Mouse (Mus musculus): Measurements from ENCODE around the gene Hist1h2ab. TPM values are rescaled to one million over a fixed set of nuclear protein-coding genes. Genes with fewer than 3 reads are reported as not detected.
"Not testable (repeated sequence)": the region's sequence is repeated elsewhere in the genome, so short reads cannot be mapped to it uniquely, and the experiment has no call there.

The Hist1h2ab gene
- polyA plus RNA-seq, 1 experiment from 2014 or later = 60.6 TPM

DNA sequence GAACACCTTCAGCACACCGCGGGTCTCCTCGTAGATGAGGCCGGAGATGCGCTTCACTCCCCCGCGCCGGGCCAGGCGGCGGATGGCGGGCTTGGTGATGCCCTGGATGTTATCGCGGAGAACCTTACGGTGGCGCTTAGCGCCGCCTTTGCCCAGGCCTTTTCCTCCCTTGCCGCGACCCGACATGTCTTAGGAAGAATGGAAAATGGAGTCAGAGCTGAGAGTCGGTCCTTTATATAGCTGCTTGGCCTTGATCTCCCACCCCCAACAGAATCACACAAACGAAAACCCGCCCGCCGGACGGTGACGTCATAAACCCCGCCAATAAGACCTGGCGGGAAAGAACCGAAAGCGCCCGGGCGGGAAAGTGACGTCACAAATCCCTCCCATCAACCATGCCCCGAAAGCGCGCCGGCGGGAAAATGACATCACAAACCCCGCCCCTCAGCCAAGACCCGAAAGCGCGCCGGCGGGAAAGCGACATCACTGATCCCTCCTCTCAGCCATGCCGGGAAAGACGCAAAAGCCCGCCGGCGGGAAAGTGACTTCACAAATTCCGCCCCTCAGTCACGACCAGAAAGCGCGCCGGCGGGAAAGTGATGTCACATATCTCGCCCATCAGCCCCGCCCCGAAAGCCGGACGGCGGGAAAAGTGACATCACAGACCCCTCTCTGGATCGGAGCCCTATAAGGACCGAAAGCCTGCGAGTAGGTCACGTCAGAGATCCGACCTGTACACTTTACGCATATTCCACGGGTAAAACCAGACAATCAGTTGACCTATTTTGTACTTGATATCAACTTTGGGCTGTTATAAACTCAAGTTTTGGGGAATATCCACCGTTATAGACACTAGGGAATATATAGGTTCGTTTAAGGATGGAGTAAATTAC lies 10.3 kb downstream of the Hist1h2ab start, which contains the start of gene Hist1h4a:
Gene Hist1h4a, minus strand, starts transcription at position 259 of the 893 bp plus-strand sequence.
- peak within 1 kb of the TSS; percentile 59 for H3K4me3 ChIP-seq
- H3K27ac ChIP-seq = peak within 1 kb of the TSS; percentile 92
- H3K36me3 ChIP-seq = no peaks in the 10 kb centered on the region
- WGBS = under 1% methylated on average over 61 of the region's 72 CpGs
- DNase-seq (ENCODE audit: low spot score) = peak; percentile 100
- H3K4me1 ChIP-seq = peaks cover 35% of the 10 kb centered on the region
- H3K27me3 ChIP-seq (ENCODE audit: low read depth, poor library complexity, severe bottlenecking) = no peaks in the 10 kb centered on the region
- no peaks in the 10 kb centered on the region for H3K9me3 ChIP-seq (replicated peaks)

DNA sequence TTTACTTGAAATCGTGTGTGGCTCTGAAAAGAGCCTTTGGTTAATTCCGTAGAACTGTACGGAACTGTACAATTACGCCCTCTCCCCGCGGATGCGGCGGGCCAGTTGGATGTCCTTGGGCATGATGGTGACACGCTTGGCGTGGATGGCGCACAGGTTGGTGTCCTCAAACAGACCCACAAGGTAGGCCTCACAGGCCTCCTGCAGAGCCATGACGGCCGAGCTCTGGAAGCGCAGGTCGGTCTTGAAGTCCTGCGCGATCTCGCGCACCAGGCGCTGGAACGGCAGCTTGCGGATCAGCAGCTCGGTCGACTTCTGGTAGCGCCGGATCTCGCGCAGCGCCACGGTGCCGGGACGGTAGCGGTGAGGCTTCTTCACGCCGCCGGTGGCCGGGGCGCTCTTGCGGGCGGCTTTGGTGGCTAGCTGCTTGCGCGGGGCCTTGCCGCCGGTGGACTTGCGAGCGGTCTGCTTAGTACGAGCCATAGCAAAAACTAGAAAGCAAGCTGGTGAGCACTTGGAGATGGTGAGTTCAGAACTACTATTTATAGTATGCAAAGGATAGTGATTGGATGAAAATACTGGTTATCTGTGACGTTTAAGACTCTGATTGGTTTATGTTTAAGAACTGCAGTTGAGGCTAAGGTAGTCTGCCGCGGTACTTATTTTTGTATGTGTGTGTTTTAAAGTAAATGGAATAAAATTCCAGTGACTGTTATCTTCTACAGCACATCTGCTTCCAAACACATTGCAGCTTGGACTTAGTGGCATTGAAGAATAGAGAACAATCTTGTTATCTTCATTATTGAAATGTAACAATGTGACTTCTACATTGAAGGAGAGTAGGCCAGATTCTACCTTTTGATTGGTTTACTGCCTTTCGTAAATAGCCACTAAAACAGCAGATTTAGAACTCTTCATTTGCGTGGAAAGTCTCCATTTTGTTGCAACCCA lies 11.2 kb downstream of the Hist1h2ab start, which contains the start of gene Hist1h3a:
Gene Hist1h3a, minus strand, starts transcription at position 516 of the 951 bp plus-strand sequence.
- peak within 1 kb of the TSS; percentile 59 for H3K4me3 ChIP-seq
- not testable (repeated sequence) for H3K27me3 ChIP-seq (ENCODE audit: low read depth, poor library complexity, severe bottlenecking); H3K36me3 ChIP-seq; H3K9me3 ChIP-seq (replicated peaks)
- H3K27ac ChIP-seq = peak within 1 kb of the TSS; percentile 92
- DNase-seq (ENCODE audit: low spot score) = peak; percentile 68
- under 1% methylated on average over 34 of the region's 52 CpGs for WGBS
- peaks cover 35% of the 10 kb centered on the region for H3K4me1 ChIP-seq

DNA sequence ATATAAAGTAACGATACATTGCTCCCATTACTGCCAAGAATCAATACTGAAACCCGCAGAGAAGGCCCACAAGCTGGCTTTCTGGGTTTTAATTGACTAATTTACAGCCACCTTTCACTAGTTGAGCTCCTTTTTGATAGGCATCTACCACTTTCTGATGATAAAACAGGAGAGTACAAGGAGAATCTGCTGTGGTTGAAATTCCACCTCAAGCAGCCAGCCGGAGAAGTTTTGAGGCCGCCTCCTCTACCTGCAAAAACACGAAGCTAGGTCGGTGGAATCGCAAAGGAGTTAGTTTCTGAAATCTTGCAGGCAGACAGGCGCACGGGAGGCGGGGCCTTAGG lies 12.3 kb downstream of the Hist1h2ab start:
- Histone ChIP-seq H3K27me3 (ENCODE audit: low read depth, poor library complexity, severe bottlenecking) (no peaks in the 10 kb centered on the region), H3K27ac (peak overlapping the region; percentile 92), H3K4me1 (peaks cover 31% of the 10 kb centered on the region), H3K4me3 (peak overlapping the region; percentile 59), H3K9me3 (replicated peaks) (no peaks in the 10 kb centered on the region), H3K36me3 (no peaks in the 10 kb centered on the region)
- no peak for DNase-seq (ENCODE audit: low spot score)
- 1% methylated on average over 10 of the region's 10 CpGs for WGBS

DNA sequence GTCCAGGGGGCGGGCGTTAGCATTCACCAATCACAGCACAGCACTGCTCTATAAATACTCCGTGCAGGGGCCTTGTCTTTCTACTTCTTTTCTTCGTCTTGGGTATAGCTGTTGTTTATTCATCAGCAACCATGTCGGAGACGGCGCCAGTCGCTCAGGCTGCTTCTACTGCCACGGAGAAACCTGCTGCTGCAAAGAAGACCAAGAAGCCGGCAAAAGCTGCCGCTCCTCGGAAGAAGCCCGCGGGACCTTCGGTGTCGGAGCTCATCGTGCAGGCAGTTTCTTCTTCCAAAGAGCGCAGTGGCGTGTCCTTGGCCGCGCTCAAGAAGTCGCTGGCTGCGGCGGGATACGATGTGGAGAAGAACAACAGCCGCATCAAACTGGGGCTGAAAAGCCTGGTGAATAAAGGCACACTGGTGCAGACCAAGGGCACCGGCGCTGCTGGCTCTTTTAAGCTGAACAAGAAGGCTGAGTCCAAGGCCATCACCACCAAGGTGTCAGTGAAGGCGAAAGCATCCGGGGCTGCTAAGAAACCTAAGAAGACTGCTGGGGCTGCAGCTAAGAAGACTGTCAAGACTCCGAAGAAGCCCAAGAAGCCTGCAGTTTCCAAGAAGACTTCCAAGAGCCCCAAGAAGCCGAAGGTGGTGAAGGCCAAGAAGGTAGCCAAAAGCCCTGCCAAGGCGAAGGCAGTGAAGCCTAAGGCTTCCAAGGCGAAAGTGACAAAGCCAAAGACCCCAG lies 12.8 kb downstream of the Hist1h2ab start, which contains the start of gene Hist1h1a:
Gene Hist1h1a, plus strand, starts transcription at position 81 of the 738 bp plus-strand sequence.
- H3K4me3 ChIP-seq = peak within 1 kb of the TSS; percentile 59
- H3K27me3 ChIP-seq (ENCODE audit: low read depth, poor library complexity, severe bottlenecking) = no peaks in the 10 kb centered on the region
- H3K9me3 ChIP-seq (replicated peaks) = no peaks in the 10 kb centered on the region
- H3K4me1 ChIP-seq = peaks cover 31% of the 10 kb centered on the region
- peak within 1 kb of the TSS; percentile 92 for H3K27ac ChIP-seq
- no peaks in the 10 kb centered on the region for H3K36me3 ChIP-seq
- WGBS = 4% methylated on average over 34 of the region's 34 CpGs
- peak; percentile 91 for DNase-seq (ENCODE audit: low spot score)

DNA sequence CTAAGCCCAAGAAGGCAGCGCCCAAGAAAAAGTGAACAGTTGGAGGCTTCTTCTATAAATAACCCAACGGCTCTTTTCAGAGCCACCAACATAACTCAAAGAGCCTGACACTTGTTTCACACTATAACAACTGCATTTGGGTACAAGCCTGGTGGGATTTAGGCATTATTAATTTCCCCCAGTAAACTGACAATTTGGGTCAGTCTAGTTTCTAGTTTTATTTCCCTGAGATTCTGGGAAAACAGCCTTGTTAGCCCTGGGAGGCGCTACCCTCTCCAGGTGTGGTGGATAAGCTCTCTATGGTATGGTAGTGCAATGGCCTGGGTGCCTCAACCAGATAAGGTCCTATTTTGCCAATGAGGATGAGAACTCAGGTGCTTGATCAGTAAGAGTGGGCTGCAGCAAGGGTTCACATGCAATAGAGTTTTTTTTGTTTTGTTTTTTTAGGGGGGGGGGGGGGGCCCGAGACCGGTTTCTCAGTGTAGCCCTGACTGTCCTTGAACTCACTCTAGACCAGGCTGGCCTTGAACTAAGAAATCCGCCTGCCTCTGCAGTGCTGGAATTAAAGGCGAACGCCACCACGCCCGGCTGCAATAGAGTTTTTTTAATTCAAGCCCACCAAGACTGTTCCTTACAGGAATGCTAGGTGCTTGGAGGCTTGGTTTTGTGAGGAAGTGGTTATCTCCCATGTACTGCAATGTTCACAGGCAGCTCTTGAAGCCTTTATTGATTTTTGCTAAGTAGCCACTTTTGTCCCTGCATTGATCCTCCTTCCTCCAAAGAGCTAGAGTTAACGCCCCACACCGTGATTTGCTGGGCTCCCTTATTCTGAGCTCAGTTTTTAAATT lies 13.6 kb downstream of the Hist1h2ab start:
- H3K4me3 ChIP-seq = peak overlapping the region; percentile 59
- H3K9me3 ChIP-seq (replicated peaks) = no peaks in the 10 kb centered on the region
- no peaks in the 10 kb centered on the region for H3K27me3 ChIP-seq (ENCODE audit: low read depth, poor library complexity, severe bottlenecking)
- DNase-seq (ENCODE audit: low spot score) = peak; percentile 67
- H3K36me3 ChIP-seq = no peaks in the 10 kb centered on the region
- peaks cover 31% of the 10 kb centered on the region for H3K4me1 ChIP-seq
- WGBS = 38% methylated on average over 12 of the region's 12 CpGs
- H3K27ac ChIP-seq = peak overlapping the region; percentile 92

DNA sequence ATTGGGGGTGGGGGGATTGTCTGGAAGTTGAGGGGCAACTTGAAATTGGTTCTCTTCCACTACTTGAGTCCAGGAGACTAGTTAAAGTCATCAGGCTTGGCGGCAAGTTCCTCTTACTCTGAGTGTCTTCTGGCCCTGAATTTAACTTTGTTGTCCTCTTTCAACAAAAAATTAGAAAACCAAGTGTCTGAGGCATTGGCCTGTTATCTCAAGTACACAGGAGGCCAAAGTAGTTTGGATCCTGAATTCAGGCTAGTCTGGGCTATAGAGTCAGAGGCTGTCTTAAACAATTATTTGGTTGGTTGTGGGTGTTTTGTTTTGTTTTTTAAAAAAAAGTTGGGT lies 14.2 kb downstream of the Hist1h2ab start:
- peaks cover 28% of the 10 kb centered on the region for H3K4me1 ChIP-seq
- no peaks in the 10 kb centered on the region for H3K27me3 ChIP-seq (ENCODE audit: low read depth, poor library complexity, severe bottlenecking)
- H3K27ac ChIP-seq = 0 out of 2 replicates have a peak overlapping the region, but pooled peaks have one; percentile 92
- WGBS = 74% methylated on average over 1 of the region's 1 CpGs
- no peaks in the 10 kb centered on the region for H3K36me3 ChIP-seq
- H3K4me3 ChIP-seq = peak overlapping the region; percentile 59
- no peak for DNase-seq (ENCODE audit: low spot score)
- H3K9me3 ChIP-seq (replicated peaks) = no peaks in the 10 kb centered on the region

DNA sequence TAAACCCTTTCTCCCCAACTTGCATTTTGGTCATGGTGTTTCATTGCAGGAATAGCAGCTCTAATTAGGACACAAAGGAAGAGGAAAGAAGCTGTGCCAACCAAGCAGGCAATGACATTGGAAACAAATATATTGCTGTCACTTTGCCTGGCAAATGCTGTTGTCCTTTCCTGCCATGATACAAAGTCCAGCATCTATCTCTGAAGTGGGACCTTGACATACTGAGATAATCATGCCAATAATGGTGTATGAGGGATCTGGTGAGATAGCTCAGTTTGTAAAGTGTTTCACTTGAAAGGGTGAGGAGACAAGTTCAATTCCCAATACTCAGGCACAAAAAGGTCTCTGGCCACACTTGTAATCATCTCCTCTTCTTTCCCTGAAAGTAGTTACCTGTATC lies 15.8 kb downstream of the Hist1h2ab start:
- H3K9me3 ChIP-seq (replicated peaks) = no peaks in the 10 kb centered on the region
- no peak for DNase-seq (ENCODE audit: low spot score)
- H3K36me3 ChIP-seq = no peaks in the 10 kb centered on the region
- H3K4me3 ChIP-seq = no peak overlapping the region
- H3K4me1 ChIP-seq = peaks cover 27% of the 10 kb centered on the region
- H3K27ac ChIP-seq = no peak overlapping the region
- H3K27me3 ChIP-seq (ENCODE audit: low read depth, poor library complexity, severe bottlenecking) = no peaks in the 10 kb centered on the region

DNA sequence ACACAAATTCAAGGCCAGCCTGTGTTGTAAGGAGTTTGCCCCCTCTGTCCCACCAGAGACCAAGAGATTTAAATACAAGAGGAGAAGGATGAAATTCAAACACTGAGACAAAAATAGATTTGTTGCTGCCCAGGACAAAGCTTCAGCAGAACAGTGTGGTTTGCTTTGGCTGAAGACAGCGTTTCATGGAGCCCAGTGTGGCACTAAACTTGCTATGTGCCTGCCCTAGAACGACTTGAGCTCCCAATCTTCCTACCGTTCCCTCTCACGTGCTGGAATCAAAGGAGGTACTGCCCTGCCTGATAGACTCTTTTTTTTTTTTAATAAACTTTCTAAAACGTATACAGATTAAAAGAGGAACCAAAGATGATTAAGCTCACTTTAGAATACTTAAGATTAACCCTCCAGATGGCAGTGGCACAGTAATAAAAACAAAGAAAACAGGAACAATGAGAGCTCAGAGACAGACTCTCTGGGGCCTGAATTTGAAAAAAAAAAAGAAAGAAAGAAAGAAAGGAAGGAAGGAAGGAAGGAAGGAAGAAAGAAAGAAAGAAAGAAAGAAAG lies 18.0 kb downstream of the Hist1h2ab start:
- Histone ChIP-seq H3K27me3 (ENCODE audit: low read depth, poor library complexity, severe bottlenecking) (no peaks in the 10 kb centered on the region), H3K9me3 (replicated peaks) (no peaks in the 10 kb centered on the region), H3K4me1 (peaks cover 24% of the 10 kb centered on the region), H3K27ac (no peak overlapping the region), H3K4me3 (no peak overlapping the region), H3K36me3 (no peaks in the 10 kb centered on the region)
- no peak for DNase-seq (ENCODE audit: low spot score)
- WGBS = 67% methylated on average over 5 of the region's 5 CpGs

DNA sequence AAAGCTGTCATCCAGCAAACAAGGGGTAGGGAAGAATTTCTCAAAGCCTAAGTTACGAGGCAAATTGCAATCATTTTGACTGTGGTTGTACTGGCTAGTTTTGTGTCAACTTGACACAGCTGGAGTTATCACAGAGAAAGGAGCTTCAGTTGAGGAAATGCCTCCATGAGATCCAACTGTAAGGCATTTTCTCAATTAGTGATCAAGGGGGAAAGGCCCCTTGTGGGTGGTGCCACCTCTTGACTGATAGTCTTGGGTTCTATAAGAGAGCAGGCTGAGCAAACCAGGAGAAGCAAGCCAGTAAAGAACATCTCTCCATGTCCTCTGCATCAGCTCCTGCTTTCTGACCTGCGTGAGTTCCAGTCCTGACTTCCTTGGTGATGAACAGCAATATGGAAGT lies 18.7 kb downstream of the Hist1h2ab start, which contains the start of gene Trim38:
Gene Trim38, plus strand, starts transcription at position 301 of the 400 bp plus-strand sequence.
- not testable (repeated sequence) for DNase-seq (ENCODE audit: low spot score); H3K9me3 ChIP-seq (replicated peaks); H3K27me3 ChIP-seq (ENCODE audit: low read depth, poor library complexity, severe bottlenecking); H3K4me3 ChIP-seq; H3K27ac ChIP-seq; H3K36me3 ChIP-seq
- H3K4me1 ChIP-seq = peaks cover 17% of the 10 kb centered on the region
- 85% methylated on average over 2 of the region's 2 CpGs for WGBS

DNA sequence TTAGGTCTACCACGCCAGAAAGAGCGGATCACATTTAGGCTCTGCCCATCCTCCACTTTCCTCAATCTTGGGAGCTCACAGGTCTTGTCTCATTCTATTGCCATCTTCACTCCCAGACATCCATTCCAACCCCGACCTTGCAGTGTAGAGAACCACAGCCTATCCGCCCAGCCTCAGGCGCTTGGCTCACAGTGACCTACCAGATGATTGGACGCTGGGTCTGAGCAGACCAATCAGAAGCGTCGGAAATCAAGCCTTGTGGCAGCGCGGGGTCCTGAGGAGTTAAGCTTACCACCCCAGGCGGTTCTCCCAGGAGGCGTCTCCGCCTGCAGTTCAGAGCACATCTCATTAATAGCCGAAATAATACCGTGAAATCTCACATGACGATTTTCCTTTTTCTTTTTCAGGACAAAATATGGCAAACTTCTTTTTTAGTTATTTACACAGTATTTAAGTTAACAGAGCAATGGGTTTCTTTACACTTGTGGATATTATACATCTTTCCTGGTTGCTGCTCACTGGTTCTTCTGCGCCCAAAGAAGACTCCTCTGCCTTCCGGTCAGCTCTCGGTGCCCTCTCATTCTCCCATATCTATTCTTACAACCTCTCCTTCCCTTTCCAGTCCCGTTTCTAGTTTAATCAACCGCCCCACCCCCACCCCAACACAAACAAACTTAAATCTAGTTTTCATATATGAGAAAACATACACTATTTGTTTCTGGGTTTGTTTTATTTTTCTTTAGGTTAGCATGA lies 21.8 kb downstream of the Hist1h2ab start:
- no peaks in the 10 kb centered on the region for H3K36me3 ChIP-seq
- 24% methylated on average over 21 of the region's 21 CpGs for WGBS
- no peaks in the 10 kb centered on the region for H3K27me3 ChIP-seq (ENCODE audit: low read depth, poor library complexity, severe bottlenecking)
- peaks cover 12% of the 10 kb centered on the region for H3K4me1 ChIP-seq
- peak overlapping the region; percentile 50; the same call in 1 of the 2 replicates for H3K27ac ChIP-seq
- no peaks in the 10 kb centered on the region for H3K9me3 ChIP-seq (replicated peaks)
- peak; percentile 69 for DNase-seq (ENCODE audit: low spot score)
- peak overlapping the region; percentile 26 for H3K4me3 ChIP-seq

DNA sequence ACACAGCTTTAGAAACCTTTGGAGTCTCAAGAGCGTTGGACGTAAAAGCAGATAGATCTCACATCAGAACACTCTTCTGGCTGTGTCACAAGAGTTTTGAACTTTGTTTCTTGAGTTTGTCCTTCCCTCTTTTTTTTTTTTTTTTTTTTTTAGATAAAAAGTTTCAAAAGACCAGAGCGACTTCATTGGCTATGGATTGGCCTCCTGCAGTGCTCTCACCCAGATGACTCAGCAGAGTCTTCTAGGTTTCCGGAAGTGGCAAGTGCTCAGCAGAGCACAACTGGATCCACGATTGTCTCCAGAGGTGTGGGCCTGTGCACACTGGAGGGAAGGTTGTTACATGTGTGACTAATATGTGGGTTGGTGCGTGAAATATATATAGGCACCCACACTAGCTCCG lies 27.4 kb downstream of the Hist1h2ab start:
- H3K4me3 ChIP-seq = no peak overlapping the region
- H3K36me3 ChIP-seq = no peaks in the 10 kb centered on the region
- H3K9me3 ChIP-seq (replicated peaks) = no peaks in the 10 kb centered on the region
- no peak for DNase-seq (ENCODE audit: low spot score)
- H3K4me1 ChIP-seq = no peaks in the 10 kb centered on the region
- H3K27ac ChIP-seq = no peak overlapping the region
- WGBS = 99% methylated on average over 7 of the region's 7 CpGs
- no peaks in the 10 kb centered on the region for H3K27me3 ChIP-seq (ENCODE audit: low read depth, poor library complexity, severe bottlenecking)
